Mouse (Mus musculus) adrenal gland, adult 2 months (tissue): ENCODE measurements around the gene Gm20388. TPM values are rescaled to one million over a fixed set of nuclear protein-coding genes. Genes with fewer than 3 reads are reported as not detected.

Experiments used
- DNase-seq: peaks from one replicate; pipeline ENCODE4 v3.0.0; 2021
- polyA plus RNA-seq: library from polyadenylated mRNA; depleted of rRNA; stranded (reverse); fragments of >200 nt; gene quantifications from 2 replicates; pipeline ENCODE4 v1.2.3, GENCODE M21; 2012
- total RNA-seq, 2 experiments: library from RNA; stranded (reverse); gene quantifications; 2 replicates each; pipeline ENCODE4 v1.2.3; 2021

Gm20388 gene
- total and polyA plus RNA-seq, 3 experiments = 5.9 to 50.1 (median 9.9) TPM

DNA sequence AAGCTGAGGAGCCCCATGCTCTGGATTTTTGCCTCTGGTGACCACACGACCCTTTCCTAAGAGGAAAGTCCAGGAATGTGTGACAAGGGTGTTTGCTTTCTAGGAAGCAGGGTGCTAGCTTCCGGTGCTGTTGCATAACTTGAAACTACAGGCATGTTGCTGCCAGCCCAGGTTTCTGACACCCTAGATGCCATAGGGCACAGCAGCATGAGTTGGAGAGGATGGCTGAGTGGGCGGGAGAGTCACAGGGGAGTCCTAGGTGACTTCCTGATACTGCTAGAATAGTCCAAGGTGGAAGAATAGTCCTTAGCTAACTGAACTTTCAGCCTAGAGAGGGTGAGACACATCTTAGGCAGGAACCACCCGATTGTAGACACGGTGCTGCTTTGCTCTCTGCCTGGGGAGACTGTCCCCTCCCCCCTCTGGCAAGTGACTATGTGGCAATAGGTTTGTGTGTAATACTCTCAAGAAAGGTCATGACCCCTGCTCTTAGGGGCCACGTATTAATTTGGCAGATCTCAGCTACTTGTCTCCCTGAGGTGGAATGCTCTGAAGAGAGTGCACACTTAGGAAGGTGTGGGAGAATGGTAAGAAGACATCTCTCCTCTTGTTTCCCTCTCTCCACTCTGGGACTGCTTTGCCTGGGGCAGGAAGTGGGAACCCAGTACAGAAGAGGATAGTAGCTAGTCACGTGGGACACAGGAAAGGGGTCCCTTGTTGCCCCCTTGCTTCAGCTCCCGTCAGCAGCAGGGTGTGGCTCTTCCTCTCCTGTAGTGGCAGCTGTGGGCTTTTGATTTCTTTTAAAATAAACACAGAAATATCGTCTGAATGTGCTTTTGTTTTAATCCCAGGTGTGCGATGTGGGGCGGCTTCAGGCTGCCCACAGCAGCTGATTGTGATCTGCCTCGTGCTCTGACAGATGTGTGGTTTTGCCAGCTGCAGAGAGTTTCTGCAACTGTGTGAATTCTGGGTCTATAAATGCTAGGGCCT, 2553.3 kb downstream of the Gm20388 start:
- no peak for DNase-seq

DNA sequence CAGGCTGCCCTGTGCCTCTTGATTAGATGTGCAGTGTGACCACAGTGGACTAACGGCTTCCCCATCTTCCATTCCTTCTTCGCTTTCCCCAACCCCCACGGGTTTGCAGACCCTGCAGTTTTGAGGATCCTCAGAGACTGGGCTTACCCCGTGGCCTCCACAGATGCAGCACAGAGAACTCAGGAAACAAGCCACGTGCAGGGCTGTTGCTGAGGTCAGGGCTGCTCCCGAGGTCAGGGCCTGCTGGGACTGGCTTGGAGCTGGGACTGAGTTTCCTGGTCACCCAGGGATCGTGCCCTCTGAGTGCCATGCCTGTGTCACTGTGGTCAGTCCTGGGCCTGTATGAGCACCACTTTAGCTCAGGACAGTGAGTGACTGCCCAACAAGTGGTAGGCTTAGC, 2554.3 kb downstream of the Gm20388 start:
- peak; percentile 66 for DNase-seq

DNA sequence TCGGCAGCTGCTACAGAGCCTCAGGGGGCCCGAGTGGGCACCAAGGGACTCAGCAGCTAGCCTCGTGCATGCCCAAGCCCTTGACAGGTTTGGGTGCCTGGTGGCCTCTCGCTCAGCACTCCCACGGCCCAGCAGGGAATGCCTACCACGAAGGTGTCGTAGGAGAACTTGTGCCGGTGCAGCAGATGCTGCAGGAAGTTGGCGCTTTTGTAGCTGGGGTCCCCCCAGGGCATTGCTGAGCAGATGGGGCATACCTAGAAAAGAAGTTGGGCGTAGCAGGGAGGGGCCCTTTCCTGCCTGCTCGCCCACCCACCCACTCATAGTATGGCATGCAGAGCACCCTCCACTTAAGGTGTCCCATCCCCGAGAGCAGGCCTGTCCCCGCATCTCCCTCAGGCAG, 2557.2 kb downstream of the Gm20388 start:
- DNase-seq = no peak

DNA sequence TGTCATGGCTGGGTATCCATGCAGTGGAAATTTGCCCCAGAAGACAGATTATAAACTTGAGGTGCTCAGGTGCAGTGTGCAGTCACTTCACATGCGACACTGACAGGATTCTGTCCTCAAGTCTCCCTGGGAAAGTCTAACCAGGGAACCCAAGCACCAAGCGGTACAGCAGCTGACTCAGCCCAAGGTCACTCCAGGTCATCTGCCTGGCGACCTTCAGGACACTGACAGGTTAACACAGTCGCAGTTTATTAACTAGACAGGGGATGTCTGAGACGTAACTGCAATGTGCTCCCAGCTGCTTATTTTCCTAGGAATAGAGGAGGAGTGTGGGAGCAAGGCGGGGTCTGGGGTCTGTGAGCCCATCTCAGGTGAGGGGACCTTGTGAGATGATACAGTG, 2558.8 kb downstream of the Gm20388 start:
- no peak for DNase-seq

DNA sequence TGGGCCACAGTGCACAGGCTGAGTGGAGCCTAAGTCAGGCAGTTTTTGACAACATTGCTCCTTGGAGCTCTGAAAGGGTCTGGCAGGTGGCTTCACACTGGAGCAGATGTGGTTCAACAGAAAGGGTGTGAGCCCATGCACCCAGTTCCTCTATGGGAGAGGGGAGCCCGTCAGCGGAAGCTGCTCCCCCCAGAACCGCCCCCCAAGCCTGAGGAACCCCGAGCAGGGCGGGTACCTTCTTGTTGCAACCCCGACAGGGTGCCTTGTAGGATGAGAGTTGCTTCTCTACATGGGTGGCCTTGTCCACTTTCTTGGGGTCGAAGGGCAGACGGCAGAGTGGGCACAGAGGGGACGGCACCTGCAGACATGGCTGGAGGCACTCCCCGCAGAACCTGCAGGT, 2559.3 kb downstream of the Gm20388 start:
- no peak for DNase-seq

DNA sequence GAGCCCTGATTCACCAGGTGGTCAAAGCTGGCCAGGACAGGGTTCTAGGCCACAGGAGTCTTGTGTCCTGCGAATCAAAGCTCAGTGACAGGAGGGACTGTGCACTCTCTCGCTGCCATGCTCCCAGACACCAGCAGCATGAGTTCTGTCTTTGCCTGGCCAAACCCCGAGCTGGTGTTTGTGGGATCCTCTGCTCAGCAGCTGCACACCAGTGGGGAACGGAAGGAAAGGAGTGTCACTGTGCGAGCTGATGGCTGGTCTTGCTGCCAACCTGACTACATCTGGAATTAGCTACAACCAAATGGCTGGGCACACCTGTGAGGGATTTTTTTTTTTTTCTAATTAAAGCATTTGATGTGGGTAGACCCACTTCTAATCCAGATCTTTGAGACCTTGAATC, 2560.1 kb downstream of the Gm20388 start:
- no peak for DNase-seq

DNA sequence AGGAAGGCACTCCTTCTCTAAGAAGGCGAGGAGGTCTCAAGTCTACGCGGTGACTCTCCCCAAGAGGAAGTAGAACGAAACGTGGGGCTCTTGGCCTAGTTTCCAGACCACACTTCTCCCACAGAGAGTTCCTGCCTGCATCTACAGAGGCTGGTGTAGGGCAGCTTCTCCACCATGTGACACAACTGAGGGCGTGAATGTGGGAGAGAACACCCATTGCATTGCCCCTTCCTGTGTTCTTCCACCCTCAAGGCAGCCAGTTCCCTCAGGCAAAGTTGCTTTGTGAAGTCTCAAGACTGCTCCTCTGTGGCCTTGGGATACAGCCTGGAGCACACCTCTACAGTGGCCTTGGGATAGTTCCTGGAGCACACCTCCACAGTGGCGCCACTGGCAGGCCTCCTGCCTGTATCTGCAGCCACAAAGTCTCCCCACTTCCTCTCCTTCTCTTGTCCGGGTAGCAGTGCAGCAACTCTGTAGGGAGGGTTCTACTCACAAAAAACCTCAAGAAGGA, 2563.3 kb downstream of the Gm20388 start:
- no peak for DNase-seq

DNA sequence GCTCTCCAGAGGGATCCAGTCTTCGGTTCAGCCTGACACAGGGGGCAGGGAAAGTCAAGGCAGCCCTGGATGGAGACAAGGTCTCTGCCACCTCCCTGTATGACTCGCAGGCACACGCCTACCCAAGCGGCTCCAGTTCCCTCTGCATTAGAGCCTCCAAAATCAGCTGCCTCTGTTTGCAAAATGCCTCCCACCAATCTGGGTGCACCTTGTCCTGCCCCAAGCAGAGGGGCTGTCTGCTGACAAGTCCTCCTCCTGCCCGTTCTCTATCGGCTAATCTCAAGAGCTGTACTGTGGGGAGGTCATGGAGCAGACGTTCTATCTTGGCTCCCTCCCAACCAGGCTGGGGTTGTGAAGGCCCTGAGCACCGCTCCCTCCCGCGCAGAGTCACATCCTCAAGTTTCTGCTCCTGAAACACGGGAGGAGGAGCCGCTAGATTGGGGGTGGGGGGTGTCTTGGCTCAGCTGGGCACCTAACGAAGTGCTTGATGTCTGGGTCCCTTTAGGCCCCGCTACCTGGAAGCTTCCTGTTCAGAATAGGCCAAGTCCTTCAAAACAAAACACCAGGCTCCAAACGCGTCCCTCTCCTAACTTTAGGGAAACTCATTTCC, 2564.4 kb downstream of the Gm20388 start:
- peak; percentile 79 for DNase-seq

DNA sequence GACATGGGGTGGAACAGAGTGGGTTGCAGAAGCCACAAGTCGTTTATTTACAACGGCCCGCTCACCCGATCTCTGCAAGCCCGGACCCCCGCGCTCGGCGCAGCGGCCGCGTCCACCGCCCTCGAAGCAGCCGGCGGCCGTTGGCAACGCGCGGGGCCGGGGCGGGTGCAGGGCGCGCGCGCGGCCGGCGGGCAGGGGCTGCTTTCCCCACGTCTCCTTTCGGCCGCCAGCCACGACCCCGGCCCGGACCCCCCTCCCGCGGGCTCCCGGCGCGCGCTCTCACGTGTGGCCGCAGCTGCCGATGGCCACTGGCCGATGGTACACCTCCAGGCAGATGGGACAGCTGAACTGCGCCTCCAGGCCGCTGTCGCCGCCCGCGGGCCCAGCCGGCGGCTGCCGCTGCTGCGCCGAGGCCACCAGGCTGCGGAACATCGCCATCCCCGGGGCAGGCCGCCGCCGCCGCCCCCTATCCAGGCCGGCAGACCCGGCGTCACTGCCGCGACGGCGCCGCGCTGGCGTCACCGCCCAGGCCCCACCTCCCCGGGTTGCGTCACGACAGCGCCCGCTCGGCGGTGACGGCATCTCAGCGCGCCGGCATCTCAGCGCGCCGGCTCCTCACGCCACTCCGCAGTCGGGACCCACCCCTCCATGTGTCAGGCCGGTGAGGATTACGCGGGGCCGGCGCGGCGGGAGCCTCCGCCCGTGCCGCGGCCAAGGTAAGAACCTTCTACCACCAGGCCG, 2565.1 kb downstream of the Gm20388 start, which contains the start of the genes Rnf166 and Ctu2:
Rnf166 (minus strand) TSS at position 485 of the 741 bp plus-strand sequence.
Ctu2 (plus strand) TSS at position 564 of the 741 bp plus-strand sequence.
- peak; percentile 96 for DNase-seq

DNA sequence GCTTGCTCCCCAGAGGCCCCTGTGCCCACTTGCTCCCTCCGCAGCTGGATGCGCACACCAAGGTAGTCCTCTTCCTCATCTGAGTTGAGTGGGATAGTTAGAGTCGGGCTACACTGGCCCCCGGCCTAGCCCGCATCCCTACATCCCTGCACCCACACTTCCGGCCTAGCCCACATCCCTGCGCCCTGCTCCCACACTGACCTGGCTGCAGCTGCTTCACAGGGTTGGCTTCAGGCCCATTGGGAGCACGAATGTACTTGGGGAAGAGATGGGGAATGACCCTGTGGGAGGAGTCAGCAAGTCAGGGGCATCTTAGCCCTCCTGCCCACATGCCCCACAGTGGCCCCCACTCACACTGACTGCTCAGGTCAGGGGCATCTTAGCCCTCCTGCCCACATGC, 2571.8 kb downstream of the Gm20388 start:
- DNase-seq = no peak

DNA sequence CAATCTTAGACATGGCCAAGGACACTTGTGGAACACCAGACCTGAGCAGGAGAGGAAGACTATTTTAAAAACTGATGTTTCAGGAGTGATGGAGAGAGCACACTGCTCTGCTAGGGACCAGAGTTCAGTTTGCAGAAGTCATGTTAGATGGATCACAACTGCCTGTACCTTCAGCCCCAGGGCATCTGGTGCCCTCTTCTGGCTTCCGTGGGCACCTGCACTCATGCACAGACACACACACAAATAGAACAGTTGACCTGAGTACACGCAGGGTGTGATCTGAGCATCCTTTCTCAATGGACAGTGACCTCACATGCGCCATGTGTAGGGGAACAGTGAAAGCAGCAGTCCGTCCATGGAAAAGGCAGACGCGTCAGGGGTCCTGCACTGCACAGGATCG, 2573.2 kb downstream of the Gm20388 start:
- no peak for DNase-seq

DNA sequence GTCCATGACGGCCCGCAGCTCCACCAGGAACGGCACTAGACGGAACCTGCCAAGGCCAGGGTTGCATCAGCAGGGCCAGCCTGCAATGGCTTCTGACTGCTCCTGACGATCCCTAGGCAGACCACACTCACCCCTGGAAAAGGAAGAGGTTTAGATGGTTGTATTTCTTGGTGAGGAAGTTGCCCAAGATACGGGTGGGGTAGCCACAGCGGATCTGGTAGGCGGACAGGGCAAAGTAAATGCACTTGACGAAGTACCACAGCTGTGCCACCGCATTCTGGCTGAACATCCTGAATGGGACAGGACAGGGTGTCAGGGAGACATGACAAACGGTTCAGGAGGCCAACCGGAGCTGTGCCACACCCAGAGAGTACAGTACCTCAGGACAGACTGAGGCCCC, 2574.2 kb downstream of the Gm20388 start:
- no peak for DNase-seq

DNA sequence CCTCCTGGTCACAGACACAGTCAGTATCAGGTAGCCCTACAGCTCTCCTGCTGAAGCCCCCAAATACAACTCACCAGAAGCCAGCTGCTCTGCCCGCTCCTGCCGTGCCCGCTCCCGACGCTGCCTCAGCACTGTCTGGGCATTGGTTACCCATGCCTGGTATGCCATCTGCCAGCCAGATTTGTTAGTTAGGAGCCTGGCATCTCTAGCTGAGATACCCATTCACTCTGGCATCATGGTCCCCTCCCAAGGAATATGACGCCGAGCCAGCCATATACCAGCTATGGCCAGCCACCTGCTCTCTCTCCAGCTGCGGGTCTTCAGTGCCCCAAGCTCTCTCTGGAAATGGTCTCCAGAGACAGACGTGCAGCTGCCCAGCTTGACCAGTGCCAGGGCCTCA, 2577.7 kb downstream of the Gm20388 start:
- no peak for DNase-seq

DNA sequence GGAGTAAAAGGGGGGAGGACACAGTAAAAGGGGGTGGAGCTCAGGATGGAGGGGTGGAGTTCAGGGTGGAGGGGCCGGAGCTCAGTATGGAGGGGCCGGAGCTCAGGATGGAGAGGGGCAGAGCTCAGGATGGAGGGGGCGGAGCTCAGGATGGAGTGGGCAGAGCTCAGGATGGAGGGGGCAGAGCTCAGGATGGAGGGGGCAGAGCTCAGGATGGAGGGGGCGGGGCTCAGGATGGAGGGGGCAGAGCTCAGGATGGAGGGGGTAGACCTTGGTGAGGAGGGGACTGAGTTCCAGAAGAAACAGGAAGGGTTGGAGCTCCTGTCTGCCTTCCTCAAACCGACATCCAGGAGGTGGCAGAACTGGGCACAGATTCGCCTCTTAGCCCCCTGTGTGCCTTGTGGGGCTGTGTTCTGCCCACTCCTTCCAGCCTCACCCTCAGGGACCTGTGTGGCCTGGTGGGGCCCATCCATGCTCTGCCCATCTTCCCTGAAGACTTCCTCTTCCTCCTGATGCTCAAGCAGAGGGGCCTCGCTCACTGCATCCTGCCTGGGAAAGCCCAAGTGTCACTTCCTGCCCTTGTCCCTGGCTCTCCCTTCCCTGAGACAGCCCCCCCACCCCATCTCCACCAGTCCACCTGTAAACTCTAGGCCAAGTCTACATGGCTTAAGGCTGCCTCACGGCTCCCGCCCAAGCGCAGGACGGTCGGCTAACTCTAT, 2586.5 kb downstream of the Gm20388 start:
- peak; percentile 26 for DNase-seq

DNA sequence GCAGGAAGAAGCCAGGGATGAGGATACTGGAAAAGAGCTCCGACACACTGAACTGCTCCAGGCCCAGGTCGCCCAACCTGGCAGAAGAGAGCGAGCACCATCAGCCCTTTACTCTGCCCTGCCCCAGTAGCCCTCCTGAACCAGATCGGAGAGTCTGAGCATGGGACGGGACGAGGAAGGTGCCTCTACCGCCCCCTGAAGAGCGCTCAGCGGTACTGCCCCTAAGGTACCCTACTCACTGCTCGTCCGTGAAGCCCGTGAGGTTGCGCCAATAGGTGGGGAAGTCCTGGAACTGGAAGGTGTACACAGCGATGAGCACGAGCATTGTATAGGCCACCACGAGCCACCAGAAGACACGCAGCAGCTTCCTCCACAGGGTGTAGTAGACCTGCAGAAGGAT, 2587.3 kb downstream of the Gm20388 start:
- DNase-seq = no peak

DNA sequence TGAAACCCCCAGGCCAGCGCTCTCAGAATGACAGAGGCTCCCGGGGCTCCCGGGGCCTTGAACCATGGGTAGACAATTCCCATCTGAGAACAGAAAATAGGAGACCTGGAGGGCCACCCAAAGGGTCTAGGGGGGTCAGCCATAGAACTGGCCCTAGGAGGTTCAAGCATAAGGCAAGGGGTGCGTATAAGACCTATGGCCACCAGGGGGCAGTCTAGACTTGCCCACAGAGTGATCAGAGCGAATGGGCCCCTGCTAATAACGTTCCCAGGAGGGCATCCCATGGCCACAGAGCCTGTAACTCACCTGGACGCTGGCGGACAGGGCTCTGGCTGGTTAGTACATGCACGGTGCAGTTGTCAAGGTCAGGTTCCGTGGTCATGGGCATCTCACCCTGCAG, 2590.2 kb downstream of the Gm20388 start:
- peak; percentile 73 for DNase-seq

DNA sequence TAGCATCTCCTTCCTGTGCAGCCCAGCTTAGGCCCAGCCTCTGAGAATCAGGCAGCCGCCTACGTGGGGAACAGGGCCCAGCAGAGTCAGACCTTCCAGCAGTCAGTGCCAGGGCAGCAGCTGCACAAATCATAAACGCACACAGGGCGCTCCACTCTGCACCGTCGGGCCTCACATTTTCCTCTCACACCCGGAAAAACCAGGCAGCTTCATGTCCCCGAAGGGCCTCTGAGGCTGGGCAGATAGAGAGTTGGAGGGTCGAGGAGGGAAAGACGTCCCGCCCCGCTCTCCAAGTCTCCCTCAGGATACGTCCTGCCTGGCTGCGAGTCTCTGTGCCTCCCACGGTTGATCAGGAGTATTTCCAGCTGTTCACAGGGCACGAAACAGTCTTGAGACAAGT, 2600.9 kb downstream of the Gm20388 start:
- DNase-seq = no peak

DNA sequence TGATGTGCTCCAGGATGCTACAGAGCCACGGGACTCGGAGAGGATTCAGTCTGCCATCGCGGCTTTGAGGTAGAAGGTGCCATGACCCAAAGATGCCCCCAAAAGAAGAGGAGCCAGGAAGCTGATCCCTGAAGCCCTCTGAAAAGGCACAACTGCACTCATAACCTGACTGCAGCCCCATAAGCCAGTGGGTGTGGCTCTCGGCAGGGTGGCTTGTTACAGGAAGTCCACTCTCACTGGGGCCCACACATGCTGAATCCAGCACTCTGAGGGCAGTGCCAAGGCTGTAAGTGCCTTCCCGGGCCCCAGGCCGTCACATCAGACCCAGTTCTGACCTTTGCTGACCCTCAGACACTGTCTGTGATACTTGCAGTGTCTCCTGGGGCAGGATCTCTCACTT, 2601.8 kb downstream of the Gm20388 start:
- DNase-seq = no peak

DNA sequence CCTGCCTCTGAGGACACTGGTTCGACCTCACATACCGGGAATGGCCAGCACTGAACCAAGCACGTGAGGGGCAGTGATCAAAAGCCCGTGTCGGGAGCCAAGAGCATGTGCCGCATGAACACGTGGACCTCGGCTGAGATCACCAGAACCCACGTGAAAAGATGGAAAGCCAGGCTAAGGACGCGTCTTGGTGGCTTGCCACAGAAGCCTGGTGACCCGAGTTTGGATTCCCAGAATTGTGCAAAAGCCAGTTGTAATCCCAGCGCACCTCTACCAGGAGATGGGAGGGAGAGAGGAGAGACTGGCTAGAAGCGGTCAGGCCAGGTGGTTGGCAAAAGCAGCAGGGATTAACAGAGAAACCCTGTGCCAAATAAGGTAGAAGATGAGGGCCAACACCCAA, 2605.1 kb downstream of the Gm20388 start:
- no peak for DNase-seq

DNA sequence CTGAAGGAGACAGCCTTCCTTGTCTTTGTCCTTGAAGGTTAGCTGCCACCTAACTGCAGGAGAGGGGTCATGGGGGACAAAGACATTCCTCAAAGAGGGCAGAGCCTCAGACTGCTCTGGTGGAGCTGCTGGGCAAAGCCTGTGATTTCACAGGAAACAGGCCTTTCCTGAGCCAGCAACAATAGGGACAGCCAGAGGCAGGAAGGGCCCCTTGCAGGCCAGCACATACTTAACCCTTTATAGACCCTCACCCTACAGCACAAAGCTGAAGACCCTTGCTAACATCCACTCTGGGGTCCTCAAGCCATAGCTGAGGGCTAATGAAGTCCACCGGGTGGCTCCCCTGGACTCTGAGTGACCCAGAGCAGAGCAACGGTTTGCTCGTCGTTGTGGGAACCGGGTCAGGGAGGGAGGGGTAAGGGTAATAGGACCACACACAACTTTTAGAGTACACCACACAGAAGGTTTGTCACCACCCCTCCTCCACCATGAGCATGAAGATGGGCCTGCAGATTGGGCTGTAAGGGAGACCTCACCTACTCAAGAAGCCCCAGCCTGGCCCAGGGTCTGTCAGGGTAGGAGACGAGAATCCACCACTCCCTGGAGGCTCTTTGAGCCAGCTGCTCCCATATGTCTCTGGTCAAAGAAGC, 2607.0 kb downstream of the Gm20388 start:
- peak; percentile 44 for DNase-seq

DNA sequence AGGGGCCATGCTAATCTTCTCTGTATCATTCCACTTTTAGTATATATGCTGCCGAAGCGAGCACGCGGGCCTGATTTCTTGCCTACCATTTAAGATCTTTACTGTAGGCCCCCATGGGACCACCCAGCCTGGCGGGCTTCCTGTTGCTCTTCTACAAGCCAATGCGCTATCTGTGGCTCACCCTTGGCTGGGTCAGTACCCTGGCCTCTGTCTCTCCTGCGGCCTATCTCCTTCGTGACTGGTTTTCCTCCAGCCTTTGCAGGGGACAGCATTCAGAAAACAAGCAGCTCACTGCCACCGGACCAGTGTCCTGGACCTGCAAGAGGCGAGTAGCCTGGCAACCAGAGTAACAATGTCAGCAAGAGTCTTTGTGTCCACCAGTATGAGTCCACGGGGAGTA, 2610.0 kb downstream of the Gm20388 start:
- no peak for DNase-seq
